Mouse (Mus musculus): Measurements from ENCODE around the gene Megf6.
A peak's percentile ranks its signal among the peaks of the same experiment; 100 is the strongest.

Gene Megf6

DNA sequence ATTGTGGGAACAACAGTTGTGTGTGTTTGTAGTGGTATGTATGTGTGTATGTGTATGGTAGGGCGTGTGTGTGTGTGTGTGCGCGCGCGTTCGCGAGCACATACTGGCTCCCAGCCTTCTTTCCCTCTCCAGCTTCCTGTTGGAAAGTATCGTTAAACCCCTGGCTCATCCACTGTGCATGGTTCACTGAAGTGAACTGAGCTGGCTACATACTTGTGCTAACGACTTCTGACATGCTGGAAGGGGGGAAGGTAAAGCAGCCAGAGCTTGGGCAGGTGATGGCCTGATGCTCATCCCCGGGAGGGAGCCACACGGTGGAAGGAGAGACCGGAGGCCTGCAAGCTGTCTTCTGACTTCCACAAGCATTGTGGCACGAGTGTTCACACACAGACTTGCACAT, 40.9 kb downstream of the Megf6 start:
- no peak for DNase-seq (ENCODE audit: low spot score in 2 of 2)

DNA sequence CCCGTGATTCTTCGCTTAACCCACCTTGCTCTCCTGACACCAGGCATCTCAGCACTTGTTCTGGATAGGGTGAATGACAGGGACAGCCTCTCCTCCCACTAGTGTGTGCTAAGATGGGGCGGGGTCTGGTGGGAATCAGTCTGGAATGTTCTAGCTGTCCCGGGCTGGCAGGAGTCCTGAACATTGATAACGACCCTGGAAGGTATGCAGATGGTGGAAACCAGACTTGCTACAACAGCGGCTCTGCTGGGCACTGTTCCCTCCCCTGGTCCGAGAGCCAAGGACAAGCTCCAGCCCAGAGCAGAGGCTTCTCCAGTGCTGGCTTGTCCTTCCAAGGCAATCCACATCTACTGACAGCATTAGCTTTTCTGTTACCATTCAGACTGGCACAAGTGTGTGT, 43.1 kb downstream of the Megf6 start:
- no peak for DNase-seq (ENCODE audit: low spot score in 2 of 2)

DNA sequence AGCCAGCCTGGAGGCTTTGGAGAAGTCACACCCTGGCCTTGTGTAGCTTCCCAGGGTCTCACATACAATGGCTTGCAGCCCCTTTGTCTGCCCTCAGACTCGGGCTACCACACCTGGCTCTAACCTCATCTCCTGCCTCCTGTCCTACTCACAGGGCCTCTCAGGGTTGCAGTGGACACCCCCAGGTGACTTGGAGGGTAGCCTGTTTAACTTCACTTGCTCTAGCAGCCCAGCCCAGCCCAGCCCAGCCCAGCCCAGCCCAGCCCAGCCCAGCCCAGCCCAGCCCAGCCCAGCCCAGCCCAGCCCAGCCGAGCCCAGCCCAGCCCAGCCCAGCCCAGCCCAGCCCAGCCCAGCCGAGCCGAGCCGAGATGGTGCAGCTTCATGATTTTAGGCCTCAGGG, 43.5 kb downstream of the Megf6 start:
- DNase-seq (ENCODE audit: low spot score in 2 of 2) = no peak

DNA sequence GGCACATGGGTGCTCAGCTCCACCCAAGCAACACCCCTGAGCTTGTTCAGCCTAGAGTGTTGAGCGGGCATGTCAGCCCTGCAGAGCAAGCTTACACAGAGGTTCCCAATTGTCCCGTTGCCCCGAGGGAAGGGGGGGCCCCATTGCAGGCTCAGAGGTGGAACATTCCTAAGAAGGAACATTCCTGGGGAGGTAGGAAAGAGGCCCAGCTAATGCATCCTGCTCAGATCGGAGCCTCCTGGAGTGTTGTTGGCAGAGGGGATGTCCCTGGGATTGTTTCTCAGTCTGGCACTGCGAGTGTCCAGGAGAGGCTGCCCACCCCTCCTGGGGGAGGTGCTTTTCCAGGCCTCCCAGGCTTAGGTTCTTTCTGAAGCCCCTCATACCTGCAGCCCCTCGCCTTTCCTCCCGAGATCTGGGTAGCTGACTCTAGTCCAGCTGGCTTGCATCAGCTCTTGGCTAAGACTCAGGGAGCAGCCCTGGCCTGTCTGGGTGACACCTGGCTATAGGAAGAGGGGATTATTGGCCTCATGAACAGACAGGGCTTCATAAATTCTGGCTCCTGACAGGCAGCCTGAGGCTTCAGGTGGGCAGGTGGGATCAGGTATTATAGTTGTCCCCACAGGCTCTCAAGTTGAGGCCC, 47.3 kb downstream of the Megf6 start:
- DNase-seq (ENCODE audit: low spot score in 2 of 2) = no peak

DNA sequence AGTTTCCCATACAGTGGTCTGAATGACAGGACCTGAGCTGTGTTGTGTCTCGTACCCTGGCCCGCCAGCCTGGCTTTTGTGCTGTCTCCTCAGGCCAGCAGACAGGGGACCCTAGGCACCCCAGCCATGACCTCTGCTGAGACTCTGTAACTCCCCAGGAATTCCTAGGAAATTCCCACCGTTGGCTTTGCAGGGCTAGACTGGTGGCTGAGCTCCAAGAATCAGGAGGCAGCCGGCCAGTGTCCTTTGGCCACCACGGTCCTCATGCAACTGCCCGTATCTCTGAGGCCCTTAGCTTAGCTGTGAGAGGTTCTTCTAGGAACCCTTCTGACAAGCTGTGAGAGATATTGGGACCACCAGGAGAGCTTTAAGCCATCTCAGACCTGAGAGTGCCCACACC, 52.2 kb downstream of the Megf6 start:
- no peak for DNase-seq (ENCODE audit: low spot score in 2 of 2)

DNA sequence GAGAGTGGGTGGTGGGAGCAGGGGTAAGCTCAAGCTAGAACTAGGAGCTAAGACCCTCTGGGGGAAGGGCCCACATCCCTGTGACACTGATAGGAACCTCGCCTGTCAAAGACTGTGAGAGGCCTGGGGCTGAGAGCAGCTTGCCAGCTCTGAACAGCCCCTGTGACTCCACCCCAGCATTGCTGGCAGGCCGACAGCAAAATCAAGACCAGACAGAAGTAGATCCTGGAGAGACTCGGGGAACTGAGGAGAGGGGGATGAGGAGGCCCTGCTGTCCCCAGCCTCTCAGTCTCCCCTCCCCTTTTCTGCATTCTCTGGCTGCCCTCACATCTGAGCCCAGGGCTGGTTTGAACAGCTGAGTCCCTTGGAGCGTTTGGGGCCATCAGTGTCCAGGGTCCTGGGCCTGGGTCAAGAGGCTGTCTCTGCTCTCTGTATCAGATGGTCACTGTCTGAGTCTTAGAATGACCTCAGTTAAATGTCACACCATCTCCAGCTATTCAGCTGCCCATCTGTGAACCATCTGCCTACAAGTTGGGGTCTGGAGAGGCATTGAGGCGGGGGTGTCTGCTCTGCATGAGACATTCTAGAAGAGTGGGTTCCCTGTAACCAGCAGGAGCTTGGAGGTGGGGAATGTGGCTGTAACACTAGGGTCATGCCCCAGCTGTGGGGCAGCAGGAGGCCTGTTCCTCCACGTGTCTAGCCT, 53.9 kb downstream of the Megf6 start:
- no peak for DNase-seq (ENCODE audit: low spot score in 2 of 2)

DNA sequence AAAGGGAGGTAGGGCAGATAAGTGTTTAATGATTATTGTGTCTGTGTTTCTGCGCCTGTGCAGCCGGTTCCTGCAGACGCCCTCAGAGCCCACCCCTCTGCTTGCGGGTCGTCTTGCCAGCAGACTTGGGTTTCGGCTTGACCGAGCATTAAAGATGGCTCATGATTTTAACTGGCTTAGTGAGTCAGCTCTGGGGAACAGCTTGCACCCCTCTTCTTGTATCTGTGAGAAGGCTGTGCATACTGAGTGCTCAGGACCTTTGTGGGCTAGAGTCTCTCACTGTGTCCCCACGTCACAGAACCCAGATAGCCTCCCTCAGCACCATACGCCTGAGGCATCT, 54.4 kb downstream of the Megf6 start:
- no peak for DNase-seq (ENCODE audit: low spot score in 2 of 2)

DNA sequence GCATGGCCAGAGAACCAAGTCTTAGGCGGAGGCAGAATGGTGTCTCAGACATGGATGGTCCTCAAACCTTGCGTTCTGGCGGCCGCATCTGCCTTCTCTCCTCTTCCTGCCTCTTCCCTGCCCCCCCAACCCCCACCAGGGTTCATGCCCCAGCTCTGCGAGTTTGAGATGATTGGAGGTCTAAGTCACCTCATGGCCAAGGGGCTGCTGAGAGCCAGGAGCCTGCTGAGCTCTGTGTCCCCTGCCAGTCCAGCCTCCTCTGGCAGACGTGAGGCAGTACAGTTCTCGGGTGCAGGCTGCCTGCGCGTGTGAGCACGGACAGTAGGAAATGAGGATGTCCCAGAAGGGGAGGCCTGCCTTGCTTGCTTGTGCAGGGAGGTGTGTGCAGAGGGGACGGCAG, 56.1 kb downstream of the Megf6 start:
- DNase-seq (ENCODE audit: low spot score in 2 of 2) = no peak

DNA sequence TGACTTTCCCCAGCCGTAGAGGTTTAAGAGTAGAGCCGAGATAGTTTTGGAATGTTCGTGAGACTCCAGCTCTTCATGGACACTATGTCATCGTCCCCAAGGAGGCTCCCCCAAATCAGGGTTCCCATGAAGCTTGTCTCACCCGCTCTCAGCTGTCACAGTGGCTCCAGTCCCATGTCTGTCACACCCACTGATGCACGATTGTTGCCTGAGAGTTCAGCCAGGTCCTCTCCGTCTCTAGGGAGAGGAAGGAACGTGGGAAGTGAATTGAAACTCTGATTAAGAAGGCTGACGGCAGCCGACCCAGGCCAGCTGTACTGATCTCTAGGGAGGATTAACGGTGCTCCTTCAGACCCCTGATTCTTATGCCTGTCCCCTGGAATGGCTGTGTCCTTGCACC, 57.8 kb downstream of the Megf6 start:
- DNase-seq (ENCODE audit: low spot score in 2 of 2) = no peak

DNA sequence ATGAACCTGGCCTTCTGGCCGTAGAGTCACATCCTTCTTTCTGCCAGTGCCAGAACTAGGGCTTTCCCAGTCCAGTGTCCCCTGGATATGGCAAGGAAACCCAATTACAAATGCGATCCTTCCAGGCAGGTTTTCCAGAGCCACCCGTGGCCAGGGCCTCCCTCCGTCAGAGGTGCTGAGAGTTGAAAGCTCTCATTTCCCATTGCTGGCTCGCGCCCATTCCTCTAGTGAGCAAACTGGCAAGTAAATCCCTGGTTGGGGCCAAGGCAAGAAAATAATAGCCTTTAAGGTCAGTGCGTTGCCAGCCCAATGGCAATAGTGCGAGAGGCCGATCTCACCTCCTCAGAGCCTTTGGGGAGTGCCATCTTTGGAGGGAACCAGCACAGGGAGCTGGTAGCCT, 59.0 kb downstream of the Megf6 start:
- no peak for DNase-seq (ENCODE audit: low spot score in 2 of 2)

DNA sequence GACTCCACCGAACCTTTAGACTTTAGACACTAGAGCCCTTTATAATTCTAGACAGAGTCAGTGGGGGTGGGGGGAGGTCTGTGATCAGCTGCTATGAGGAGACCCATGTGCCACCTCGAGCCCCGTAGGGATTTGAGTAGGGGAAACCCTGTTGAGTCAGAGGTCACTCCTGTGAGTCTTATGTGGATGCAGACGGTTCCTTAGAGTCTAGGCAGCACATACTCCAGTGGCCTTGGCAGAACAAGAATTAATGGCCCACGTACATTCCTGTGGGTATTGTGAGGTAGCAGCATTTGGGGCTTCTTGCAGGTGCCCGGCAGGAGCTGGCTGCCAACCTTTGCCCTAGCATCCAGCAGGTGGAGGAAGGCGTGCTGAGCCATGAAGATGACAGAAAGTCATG, 60.9 kb downstream of the Megf6 start:
- DNase-seq (ENCODE audit: low spot score in 2 of 2) = no peak

DNA sequence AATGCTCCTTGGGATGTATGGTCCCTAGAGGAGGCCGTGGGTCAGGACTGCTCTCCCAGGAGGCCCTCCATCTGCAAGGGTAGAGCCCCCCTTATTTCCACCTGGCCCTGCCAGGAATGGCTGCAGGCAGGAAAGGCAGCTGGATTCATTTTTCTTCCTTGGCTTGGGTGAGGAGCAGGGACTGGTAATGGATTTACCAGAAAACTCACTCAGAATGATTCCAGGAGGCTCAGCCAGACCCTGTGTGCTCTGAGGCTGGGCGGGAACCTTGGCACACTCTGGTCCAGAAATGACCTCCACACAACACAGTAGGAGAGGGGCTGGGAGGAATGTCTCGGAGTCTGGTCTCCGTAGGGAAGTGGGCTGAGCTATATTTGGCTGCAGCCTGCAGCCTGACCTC, 61.8 kb downstream of the Megf6 start:
- no peak for DNase-seq (ENCODE audit: low spot score in 2 of 2)

DNA sequence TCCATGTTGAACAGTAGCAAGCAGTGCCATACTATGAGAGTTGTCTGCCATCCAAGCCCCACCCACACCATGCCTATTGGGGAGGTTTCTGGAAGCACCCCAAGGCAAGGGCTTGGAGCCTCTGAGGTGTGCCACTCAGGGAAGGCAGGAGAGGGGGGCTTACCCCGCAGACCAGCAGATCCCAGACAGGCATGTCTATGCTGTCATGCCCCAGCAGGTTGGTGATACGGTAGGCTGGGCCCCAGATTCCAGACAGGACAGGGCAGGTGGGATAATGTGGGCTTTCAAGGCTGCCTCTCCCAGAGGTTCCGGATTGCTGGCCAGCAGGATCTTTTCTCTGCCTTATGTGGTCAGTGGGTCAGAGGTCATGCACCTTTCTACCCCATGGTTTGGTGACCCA, 65.5 kb downstream of the Megf6 start:
- no peak for DNase-seq (ENCODE audit: low spot score in 2 of 2)

DNA sequence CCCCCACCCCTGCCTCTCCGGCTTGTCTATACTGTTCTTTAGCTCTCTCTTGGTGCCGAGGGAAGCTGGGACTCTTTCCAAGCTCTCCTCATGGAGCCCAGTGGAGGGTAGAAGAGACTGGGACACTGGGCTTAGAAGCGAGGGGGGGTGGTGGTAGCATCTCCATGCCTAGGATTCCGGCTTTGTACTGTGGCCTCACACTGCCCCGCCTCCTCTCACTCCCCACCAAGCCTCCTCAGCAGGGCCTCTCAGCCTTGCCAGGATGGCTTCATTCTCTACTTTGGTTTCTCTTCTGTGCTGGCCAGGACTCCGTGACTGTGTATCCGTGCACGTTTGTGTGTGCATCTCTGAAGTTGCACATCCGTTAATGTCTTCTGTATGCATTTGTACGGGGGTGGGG, 66.4 kb downstream of the Megf6 start:
- DNase-seq (ENCODE audit: low spot score in 2 of 2) = no peak

DNA sequence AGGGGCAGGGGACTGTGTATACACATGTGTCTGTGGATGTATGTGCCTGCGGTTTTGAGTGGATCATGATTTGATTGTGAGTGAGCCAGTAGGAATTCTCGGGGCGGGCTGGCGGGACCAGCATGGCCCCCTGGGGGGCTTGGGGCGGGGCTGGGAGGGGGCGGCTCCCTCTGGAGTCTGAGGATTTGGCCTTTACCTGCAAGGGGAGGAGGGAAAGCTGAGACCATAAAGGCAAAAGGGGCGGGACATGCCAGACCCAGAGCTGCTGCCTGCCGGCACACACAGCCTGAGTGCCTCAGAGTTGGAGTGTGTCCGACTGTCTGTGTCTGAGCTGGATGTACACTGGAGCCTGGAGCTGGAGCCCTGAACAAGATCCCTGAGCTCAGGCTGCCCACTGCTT, 66.8 kb downstream of the Megf6 start:
- no peak for DNase-seq (ENCODE audit: low spot score in 2 of 2)

DNA sequence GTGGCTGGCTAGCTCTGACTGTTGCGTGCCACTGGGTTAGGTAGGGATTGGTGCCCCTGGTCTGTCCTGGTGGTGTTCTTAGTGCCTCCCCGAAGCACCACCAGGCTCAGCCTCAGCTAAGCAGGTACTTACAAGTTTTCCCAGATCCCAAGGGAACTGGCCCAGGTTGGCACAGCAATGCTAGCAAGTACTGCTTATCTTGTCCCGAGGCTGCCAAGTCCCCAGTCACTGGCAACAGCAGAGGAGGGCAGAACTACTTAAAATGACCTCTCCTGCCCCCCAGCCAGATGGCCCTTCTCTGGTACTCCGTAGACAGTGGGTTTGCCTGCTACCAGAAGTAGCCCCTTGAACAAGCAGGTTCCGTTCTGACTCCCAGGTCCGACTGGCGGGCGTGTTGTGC, 68.7 kb downstream of the Megf6 start:
- no peak for DNase-seq (ENCODE audit: low spot score in 2 of 2)

DNA sequence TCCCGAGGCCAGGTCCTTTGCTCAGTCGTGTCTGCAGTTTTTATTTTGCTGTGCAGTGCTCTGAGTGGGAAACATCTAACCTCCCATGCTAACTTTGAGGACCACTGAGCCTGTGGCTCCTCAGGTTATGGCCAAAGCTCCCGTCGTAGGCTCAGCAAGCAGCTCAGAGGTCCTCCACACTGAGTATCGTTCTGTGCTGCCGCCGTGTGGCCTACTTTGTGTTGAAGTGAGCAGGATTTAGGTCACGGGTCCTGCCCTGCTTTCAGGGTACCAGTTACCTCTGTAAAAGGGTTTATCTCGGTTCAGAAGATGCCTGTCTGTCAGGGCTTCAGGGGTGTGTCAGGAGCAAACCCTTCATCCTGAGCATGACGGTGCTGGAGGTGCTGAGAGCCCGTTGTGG, 70.1 kb downstream of the Megf6 start:
- no peak for DNase-seq (ENCODE audit: low spot score in 2 of 2)

DNA sequence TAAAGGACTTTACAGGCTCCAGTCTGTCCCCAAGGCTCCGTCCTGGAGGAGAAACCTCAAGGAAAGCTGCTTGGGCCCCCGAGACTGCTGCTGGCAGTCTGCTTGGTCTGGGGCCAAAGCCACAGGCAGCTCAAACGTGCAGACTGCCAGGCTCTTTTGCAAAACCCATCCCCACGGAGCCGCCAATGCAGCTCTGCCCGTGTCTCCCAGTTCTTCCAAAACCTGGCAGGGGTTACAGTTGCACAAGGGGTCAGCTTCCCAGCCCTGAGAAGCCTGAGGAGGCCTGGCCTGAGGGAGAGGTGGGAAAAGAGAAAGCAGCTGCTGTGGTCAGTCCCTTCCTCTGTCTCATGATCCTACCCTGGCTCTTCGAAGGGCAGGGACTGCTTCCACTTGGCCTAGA, 74.8 kb downstream of the Megf6 start:
- no peak for DNase-seq (ENCODE audit: low spot score in 2 of 2)

DNA sequence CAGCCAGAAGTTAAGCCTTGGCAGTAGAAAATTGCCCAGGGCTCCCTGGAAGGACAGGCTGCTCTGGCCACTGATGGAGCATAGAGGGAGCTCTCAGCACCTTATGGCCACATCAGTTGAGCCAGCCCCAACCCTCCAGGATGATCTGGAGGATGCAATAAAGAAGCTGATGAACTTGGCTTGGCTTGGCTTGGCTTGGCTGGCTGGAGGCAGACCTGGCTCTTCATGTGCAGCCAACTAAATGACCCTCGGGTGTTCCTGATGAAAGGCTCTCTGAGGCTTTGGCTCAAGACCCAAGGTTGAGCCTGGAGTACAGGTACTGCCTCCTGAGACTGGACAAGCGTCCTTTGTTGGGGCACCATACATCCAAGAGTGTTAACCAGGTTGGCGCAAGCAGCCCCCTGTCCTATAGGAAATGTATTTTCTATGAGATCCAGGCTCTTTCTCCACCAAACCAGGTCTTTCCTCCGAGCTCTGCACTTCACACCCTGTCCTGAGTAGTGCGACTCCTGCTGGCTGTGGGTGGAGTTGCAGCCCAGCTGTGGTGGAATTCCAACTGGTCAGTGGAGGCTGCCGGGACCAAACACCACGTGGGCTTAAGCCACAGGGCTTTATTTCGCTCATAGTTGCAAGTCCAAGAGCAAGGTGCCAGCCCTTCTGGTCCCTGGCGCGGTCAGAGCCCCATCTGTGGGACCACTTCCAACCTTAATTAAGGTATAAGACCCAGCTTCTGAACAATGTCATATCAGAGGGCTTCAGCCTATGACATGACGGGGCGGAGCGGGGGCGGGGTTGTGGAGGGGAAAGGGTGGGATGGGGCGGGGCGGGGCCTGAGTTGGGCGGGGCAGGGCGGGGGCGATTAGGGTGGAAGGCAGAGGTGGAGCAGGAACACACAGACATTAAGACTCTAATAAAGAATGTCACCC, 75.8 kb downstream of the Megf6 start:
- DNase-seq (ENCODE audit: low spot score in 2 of 2) = peak in 1 of 2 experiments; percentile 66

DNA sequence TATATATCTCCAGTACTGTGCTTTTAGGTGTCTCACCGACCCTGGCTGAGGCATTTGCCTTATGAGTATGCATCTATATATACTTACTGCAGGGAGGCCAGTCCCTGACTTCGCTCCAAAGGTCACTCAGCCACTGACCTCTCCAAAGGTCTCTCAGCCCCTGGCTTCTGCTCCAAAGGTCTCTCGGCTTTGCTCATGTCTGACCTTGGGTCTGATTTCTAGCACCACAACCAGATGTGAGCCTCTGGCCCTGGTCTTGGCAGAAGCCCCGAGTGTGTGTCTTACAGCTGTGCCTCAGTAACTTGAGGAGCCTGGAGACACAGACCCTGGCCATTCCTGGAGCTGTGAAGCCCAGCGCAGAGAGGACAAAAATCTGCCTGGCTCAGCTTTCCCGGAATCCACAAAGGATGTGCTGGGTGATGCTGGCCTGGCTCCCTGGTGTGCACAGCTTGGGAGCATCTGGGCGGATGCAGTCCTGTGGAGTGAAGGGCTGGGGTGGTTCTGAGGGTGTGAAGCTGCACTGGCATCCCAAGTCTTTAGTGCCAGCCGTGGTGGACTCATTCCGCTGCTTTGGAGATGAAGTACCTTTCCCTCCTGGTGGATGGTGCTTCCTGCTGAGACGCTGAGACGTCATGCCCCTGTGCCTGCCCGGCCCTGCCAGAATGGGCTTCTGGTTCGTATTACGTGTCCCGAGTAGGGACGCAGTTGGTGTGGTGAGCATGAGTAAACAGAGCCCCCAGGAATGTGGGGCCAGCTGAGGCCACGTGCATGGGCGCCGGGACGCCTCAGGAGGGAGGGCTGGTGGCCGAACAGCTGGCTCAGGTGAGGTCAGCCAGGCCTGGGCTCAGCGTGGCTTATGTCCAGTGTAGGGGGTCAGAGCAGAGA, 76.9 kb downstream of the Megf6 start:
- DNase-seq (ENCODE audit: low spot score in 2 of 2) = no peak

DNA sequence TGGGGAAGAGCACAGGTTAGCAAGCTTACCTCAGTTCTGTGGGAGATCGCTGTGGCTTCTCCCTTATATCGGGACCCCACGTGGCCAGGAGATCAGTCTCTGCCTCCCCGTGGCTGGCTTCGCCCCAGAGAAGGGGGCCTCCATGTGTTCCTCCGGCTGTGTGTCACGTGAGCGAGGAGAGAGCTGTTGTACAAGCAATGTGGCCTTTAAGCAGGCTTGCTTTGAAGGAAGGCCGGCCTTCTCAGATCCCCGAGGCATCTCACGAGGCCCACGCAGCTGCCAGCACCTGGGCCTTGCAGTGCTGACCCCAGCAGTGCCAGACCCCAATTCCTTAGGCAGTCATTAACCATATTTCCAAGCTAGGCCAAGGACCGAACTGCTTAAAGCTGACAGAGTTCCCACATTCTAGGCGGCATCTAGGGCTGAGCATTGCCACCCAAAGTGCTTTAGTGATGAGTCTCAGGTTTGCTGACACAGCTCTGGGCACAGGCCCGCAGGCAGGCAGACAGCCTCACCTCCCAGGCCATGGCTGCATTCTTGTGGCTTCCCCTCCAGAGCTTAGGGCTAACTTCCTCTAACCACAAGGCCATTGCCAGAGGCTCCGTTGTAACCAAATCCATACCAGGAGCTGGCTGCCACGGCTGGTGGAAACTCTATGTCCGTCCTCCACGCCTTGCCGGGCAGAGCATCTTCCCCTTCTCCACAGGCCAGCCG, 77.7 kb downstream of the Megf6 start:
- no peak for DNase-seq (ENCODE audit: low spot score in 2 of 2)
